Comparison of ENCODE assay signal across 8 mouse cellular contexts in the genomic region with DNA sequence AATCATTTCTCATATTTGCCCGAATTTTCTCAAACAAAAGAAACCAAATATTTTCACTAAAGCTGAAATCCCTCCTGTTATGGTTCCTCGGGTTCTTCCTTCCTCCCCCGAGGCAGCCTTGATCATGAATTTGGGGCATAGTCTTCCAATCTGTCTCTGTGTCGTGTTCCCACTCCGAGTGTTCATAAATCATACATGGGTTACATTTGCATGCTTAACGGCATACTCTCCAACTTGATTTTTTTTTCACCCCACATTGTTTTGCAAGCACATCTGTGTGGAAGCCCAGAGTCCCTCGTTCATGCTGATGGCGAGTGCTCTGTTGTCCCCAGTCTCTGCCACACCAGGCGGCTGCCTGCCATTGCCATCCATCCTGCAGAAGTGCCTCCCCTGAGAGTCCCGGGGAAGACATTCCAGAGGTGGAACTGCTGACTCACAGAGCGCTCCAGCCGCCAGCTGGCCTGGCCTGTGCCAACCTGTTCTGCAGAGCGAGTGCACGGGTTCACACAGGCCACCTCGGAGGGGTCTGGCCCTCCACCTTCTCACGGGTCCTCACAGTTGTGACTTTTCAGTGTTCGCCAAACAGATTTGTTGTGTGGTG.
DNase-seq lines count a peak whose midpoint lies in the region; ATAC-seq and TF ChIP-seq lines count a peak whose summit lies in the region.

No protein-coding gene starts in this region.

- no peaks in the 10 kb centered on the region for H3K36me3 ChIP-seq in forebrain, embryonic 15.5 days
- H3K36me3 ChIP-seq in stomach, embryonic 15.5 days: no peaks in the 10 kb centered on the region
- no peaks in the 10 kb centered on the region for H3K36me3 ChIP-seq in liver, postnatal 0 days (replicated peaks; ENCODE audit: insufficient read depth, low read length)

- H3K4me1 ChIP-seq in forebrain, embryonic 15.5 days: peaks cover 13% of the 10 kb centered on the region
- H3K4me1 ChIP-seq in stomach, embryonic 15.5 days: peaks cover 5% of the 10 kb centered on the region; the same call in 1 of the 2 replicates
- H3K4me1 ChIP-seq in liver, postnatal 0 days (ENCODE audit: insufficient read depth): no peaks in the 10 kb centered on the region

- no peak for TF ChIP-seq CTCF in liver, postnatal 0 days (IDR thresholded peaks at IDR 0.05; ENCODE audit: low read depth)

- 0 out of 2 replicates have a peak overlapping the region, but pooled peaks have one; percentile 6 for H3K4me2 ChIP-seq in forebrain, embryonic 15.5 days (replicated peaks)
- 0 out of 2 replicates have a peak overlapping the region, but pooled peaks have one; percentile 14 for H3K4me2 ChIP-seq in stomach, embryonic 15.5 days
- H3K4me2 ChIP-seq in liver, postnatal 0 days (ENCODE audit: low read depth, low read length): no peak overlapping the region

- 41% methylated on average over 17 of the region's 17 CpGs for WGBS in forebrain, embryonic 15.5 days
- 29% methylated on average over 17 of the region's 17 CpGs for WGBS in stomach, embryonic 15.5 days
- WGBS in liver, postnatal 0 days (ENCODE audit: insufficient replicate concordance): 54% methylated on average over 17 of the region's 17 CpGs

- H3K4me3 ChIP-seq in forebrain, embryonic 15.5 days: no peak overlapping the region
- no peak overlapping the region for H3K4me3 ChIP-seq in stomach, embryonic 15.5 days (replicated peaks)
- H3K4me3 ChIP-seq in liver, postnatal 0 days (ENCODE audit: low read depth, low read length): no peak overlapping the region

- peak overlapping the region; percentile 60 for H3K27ac ChIP-seq in forebrain, embryonic 15.5 days (replicated peaks)
- H3K27ac ChIP-seq in stomach, embryonic 15.5 days: no peak overlapping the region
- no peak overlapping the region for H3K27ac ChIP-seq in liver, postnatal 0 days (ENCODE audit: low read depth)

- ATAC-seq in forebrain, embryonic 15.5 days (replicated peaks): peak; percentile 57; the same call in 1 of the 2 replicates
- ATAC-seq in stomach, embryonic 15.5 days (ENCODE audit: insufficient read depth, low FRiP score, low read depth): peak; percentile 63; the same call in 1 of the 2 replicates
- ATAC-seq in liver, postnatal 0 days: no peak

- TF ChIP-seq EP300 in liver, postnatal 0 days (IDR thresholded peaks at IDR 0.05; ENCODE audit: low read depth): no peak

- no peaks in the 10 kb centered on the region for H3K27me3 ChIP-seq in forebrain, embryonic 15.5 days
- no peaks in the 10 kb centered on the region for H3K27me3 ChIP-seq in stomach, embryonic 15.5 days (replicated peaks)
- H3K27me3 ChIP-seq in liver, postnatal 0 days (ENCODE audit: insufficient read depth, low read length): no peaks in the 10 kb centered on the region

- DNase-seq in ovary, postnatal 14 days (ENCODE audit: low spot score): peak; percentile 25
- no peak for DNase-seq in ovary, postnatal 10 days (ENCODE audit: low spot score)
- DNase-seq in kidney, adult 11 months: peak; percentile 50
- peak; percentile 24 for DNase-seq in lung, postnatal 10 days
- no peak for DNase-seq in liver, postnatal 0 days
- DNase-seq in spleen, postnatal 36 days (ENCODE audit: low spot score in 2 of 2): no peak

- H3K9ac ChIP-seq in forebrain, embryonic 15.5 days (replicated peaks): no peak overlapping the region
- H3K9ac ChIP-seq in stomach, embryonic 15.5 days: no peak overlapping the region
- H3K9ac ChIP-seq in liver, postnatal 0 days (replicated peaks): no peak overlapping the region

- H3K9me3 ChIP-seq in forebrain, embryonic 15.5 days: no peaks in the 10 kb centered on the region
- H3K9me3 ChIP-seq in stomach, embryonic 15.5 days: no peaks in the 10 kb centered on the region
- H3K9me3 ChIP-seq in liver, postnatal 0 days (ENCODE audit: low read length): no peaks in the 10 kb centered on the region

Comparison
In these comparisons a context has a peak if more than half of its experiments do, and no peak if none do; other contexts are left out.
1. DNase-seq: peak in ovary, postnatal 14 days (single experiment), kidney, adult 11 months (single experiment) and lung, postnatal 10 days (single experiment); none in ovary, postnatal 10 days (single experiment), liver, postnatal 0 days (single experiment) and spleen, postnatal 36 days (0 of 2).